Mouse (Mus musculus) megakaryocyte, embryonic 14.5 days (primary cell): ENCODE measurements around the gene Rapgef5. TPM values are rescaled to one million over a fixed set of nuclear protein-coding genes. Genes with fewer than 3 reads are reported as not detected.

Source experiments
- H3K27me3 ChIP-seq: replicated peaks from 2 replicates; pipeline ENCODE3; 2012; ENCODE audit warnings: inconsistent platforms
- H3K36me3 ChIP-seq: replicated peaks from 2 replicates; pipeline ENCODE3; 2012; ENCODE audit warnings: low read length, inconsistent platforms, mixed read lengths
- H3K4me1 ChIP-seq: 2 replicates; pipeline ENCODE4 v1.6.1; 2012; ENCODE audit warnings: inconsistent platforms
- H3K4me3 ChIP-seq: replicated peaks from 2 replicates; pipeline ENCODE3; 2012; ENCODE audit warnings: moderate library complexity, mild to moderate bottlenecking, inconsistent platforms
- H3K9me3 ChIP-seq: 2 replicates; pipeline ENCODE4 v1.6.1; 2012; ENCODE audit warnings: inconsistent platforms
- FLI1 ChIP-seq: IDR thresholded peaks from 2 replicates; pipeline ENCODE4 v1.6.1; 2012; ENCODE audit warnings: low read length, inconsistent platforms, mixed read lengths
- GATA1 ChIP-seq: IDR thresholded peaks from 3 replicates; pipeline ENCODE4 v1.6.1; 2012; ENCODE audit warnings: mixed read lengths, low read length, inconsistent platforms, borderline replicate concordance
- polyA plus RNA-seq: library from polyadenylated mRNA; stranded (reverse); fragments of >175 nt; gene quantifications from 2 replicates; pipeline ENCODE4 v1.2.3, GENCODE M21; 2012; ENCODE audit warnings: low replicate concordance; ENCODE audit not compliant: insufficient read depth

Rapgef5 gene
- polyA plus RNA-seq, 1 experiment: not detected

GRCm38 (mm10) chr12:117700927-117701326, 184.6 kb downstream of the Rapgef5 start:
- H3K4me3 ChIP-seq: no peak overlapping the region
- H3K27me3 ChIP-seq: no peaks in the 10 kb centered on the region
- no peaks in the 10 kb centered on the region for H3K36me3 ChIP-seq
- TF ChIP-seq FLI1 (no peak), GATA1 (no peak)
- H3K9me3 ChIP-seq: no peaks in the 10 kb centered on the region
- no peaks in the 10 kb centered on the region for H3K4me1 ChIP-seq

DNA sequence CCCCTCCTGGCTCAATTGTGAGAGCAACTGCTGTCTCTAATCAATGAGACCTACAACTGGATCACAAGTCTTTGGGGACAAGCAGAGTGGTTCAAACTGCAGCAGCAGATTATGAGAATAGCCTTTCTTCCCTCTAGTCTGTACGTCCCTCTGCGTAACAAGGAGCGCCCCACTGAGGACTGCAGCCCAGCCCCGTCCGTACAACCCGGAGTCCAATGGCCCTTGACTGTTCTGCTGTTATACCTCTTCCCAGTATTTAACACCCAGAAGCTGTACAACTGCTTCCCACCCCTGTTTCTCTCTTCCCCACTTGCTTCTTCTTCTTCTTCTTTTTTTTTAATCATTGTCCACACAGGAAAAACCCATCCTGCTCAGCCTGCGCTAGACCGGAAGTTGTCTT, 186.0 kb downstream of the Rapgef5 start:
- H3K9me3 ChIP-seq: no peaks in the 10 kb centered on the region
- TF ChIP-seq GATA1 (no peak), FLI1 (no peak)
- H3K4me1 ChIP-seq: no peaks in the 10 kb centered on the region
- H3K4me3 ChIP-seq: no peak overlapping the region
- no peaks in the 10 kb centered on the region for H3K36me3 ChIP-seq
- no peaks in the 10 kb centered on the region for H3K27me3 ChIP-seq

- Histone ChIP-seq H3K36me3 (no peaks in the 10 kb centered on the region), H3K4me1 (no peaks in the 10 kb centered on the region), H3K27me3 (no peaks in the 10 kb centered on the region), H3K4me3 (no peak overlapping the region), H3K9me3 (no peaks in the 10 kb centered on the region)
- TF ChIP-seq FLI1 (no peak), GATA1 (no peak)
These were observed 186.6 kb downstream of the Rapgef5 start for GRCm38 (mm10) chr12:117702928-117703327.

DNA sequence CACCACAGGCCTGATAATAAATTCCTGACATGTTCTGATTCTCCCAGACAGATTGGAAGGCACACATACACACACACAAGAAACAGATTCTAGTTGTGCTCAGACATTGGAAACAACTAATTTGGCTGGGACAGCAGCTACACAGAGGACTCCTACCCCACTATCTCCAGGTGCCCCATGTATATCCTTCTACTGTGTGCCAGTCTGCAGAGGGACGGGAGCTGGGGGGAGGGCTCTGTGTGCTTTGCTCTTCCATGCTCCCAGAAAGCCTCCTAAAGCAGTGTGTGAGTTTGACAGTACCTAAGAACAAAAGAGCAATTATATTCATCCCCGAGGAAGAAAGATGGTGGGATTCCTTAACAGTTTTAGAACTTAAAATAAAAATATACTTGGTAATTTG, 187.1 kb downstream of the Rapgef5 start:
- Histone ChIP-seq H3K27me3 (no peaks in the 10 kb centered on the region), H3K36me3 (no peaks in the 10 kb centered on the region), H3K4me3 (no peak overlapping the region), H3K4me1 (no peaks in the 10 kb centered on the region), H3K9me3 (no peaks in the 10 kb centered on the region)
- TF ChIP-seq GATA1: no peak
- no peak for TF ChIP-seq FLI1

- H3K4me1 ChIP-seq: no peaks in the 10 kb centered on the region
- no peaks in the 10 kb centered on the region for H3K27me3 ChIP-seq
- no peak for TF ChIP-seq FLI1
- TF ChIP-seq GATA1: no peak
- no peak overlapping the region for H3K4me3 ChIP-seq
- H3K9me3 ChIP-seq: no peaks in the 10 kb centered on the region
- H3K36me3 ChIP-seq: no peaks in the 10 kb centered on the region
These were observed 189.0 kb downstream of the Rapgef5 start for GRCm38 (mm10) chr12:117705308-117705707.

GRCm38 (mm10) chr12:117709280-117709679, 193.0 kb downstream of the Rapgef5 start:
- H3K4me1 ChIP-seq: no peaks in the 10 kb centered on the region
- no peaks in the 10 kb centered on the region for H3K27me3 ChIP-seq
- H3K4me3 ChIP-seq: no peak overlapping the region
- H3K9me3 ChIP-seq: no peaks in the 10 kb centered on the region
- TF ChIP-seq FLI1: no peak
- TF ChIP-seq GATA1: no peak
- H3K36me3 ChIP-seq: no peaks in the 10 kb centered on the region

- Histone ChIP-seq H3K9me3 (no peaks in the 10 kb centered on the region), H3K4me1 (no peaks in the 10 kb centered on the region), H3K4me3 (no peak overlapping the region), H3K36me3 (no peaks in the 10 kb centered on the region), H3K27me3 (no peaks in the 10 kb centered on the region)
- no peak for TF ChIP-seq FLI1
- no peak for TF ChIP-seq GATA1
These were observed 196.2 kb downstream of the Rapgef5 start for GRCm38 (mm10) chr12:117712474-117712873.

- H3K27me3 ChIP-seq: no peaks in the 10 kb centered on the region
- H3K9me3 ChIP-seq: no peaks in the 10 kb centered on the region
- H3K36me3 ChIP-seq: no peaks in the 10 kb centered on the region
- H3K4me1 ChIP-seq: no peaks in the 10 kb centered on the region
- no peak overlapping the region for H3K4me3 ChIP-seq
- TF ChIP-seq GATA1: no peak
- no peak for TF ChIP-seq FLI1
These were observed 197.3 kb downstream of the Rapgef5 start for GRCm38 (mm10) chr12:117713616-117714015.

GRCm38 (mm10) chr12:117720794-117721747, 204.8 kb downstream of the Rapgef5 start:
- peaks cover 2% of the 10 kb centered on the region for H3K27me3 ChIP-seq
- TF ChIP-seq GATA1 (no peak), FLI1 (no peak)
- peaks cover 10% of the 10 kb centered on the region for H3K4me1 ChIP-seq
- H3K36me3 ChIP-seq: no peaks in the 10 kb centered on the region
- no peak overlapping the region for H3K4me3 ChIP-seq
- no peaks in the 10 kb centered on the region for H3K9me3 ChIP-seq

DNA sequence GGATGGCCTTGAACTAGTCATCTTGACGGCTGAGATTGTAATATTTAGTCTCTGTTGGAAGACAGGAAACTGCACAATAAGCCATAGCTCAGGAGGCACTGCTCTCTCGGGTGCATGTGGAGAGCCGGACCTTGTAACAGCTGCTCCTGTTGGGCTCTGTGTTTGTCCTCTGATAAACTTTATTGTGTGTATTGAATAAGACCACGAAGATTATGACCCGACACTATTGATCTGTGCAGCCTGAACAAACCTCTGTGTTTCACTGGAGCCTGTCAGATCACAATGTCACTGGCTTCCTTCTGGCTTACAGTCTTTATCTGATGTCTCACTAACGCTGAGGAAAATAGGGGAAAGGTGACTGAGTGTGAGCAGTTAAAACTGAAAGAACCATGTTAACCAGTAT, 205.5 kb downstream of the Rapgef5 start:
- no peaks in the 10 kb centered on the region for H3K9me3 ChIP-seq
- H3K36me3 ChIP-seq: no peaks in the 10 kb centered on the region
- H3K4me3 ChIP-seq: no peak overlapping the region
- peaks cover 10% of the 10 kb centered on the region for H3K4me1 ChIP-seq
- no peak for TF ChIP-seq GATA1
- no peak for TF ChIP-seq FLI1
- H3K27me3 ChIP-seq: peaks cover 2% of the 10 kb centered on the region

GRCm38 (mm10) chr12:117725011-117725410, 208.7 kb downstream of the Rapgef5 start:
- H3K4me1 ChIP-seq: peaks cover 14% of the 10 kb centered on the region
- H3K9me3 ChIP-seq: no peaks in the 10 kb centered on the region
- no peak overlapping the region for H3K4me3 ChIP-seq
- H3K36me3 ChIP-seq: no peaks in the 10 kb centered on the region
- TF ChIP-seq FLI1 (no peak), GATA1 (no peak)
- no peaks in the 10 kb centered on the region for H3K27me3 ChIP-seq
